Mouse (Mus musculus) kidney, adult 11 months (tissue): ENCODE results near the gene Nyap1.
"Not testable (repeated sequence)": the region's sequence is repeated elsewhere in the genome, so short reads cannot be mapped to it uniquely, and the experiment has no call there.

Experiments used
- DNase-seq: peaks from one replicate; pipeline ENCODE4 v3.0.0; 2022

Gene Nyap1

DNA sequence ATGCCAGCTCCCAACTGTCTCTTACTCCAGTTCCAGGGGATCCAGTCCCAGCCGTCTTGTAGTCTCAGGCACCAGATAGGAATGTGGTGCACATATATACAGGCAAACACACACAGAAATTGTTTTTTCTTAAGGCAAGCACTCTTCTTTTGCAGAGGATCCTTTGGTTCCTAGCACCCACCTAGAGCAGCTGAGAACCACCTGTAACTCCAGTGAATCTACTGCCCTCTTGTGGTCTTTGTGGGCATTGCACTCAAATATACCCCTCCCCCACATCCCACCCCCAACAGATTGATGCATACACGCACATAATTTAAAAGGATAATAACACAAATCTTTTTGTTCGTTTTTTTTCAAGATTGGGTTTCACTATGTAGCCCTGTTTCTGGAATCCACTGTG is 24.9 kb upstream of the Nyap1 start:
- no peak for DNase-seq

DNA sequence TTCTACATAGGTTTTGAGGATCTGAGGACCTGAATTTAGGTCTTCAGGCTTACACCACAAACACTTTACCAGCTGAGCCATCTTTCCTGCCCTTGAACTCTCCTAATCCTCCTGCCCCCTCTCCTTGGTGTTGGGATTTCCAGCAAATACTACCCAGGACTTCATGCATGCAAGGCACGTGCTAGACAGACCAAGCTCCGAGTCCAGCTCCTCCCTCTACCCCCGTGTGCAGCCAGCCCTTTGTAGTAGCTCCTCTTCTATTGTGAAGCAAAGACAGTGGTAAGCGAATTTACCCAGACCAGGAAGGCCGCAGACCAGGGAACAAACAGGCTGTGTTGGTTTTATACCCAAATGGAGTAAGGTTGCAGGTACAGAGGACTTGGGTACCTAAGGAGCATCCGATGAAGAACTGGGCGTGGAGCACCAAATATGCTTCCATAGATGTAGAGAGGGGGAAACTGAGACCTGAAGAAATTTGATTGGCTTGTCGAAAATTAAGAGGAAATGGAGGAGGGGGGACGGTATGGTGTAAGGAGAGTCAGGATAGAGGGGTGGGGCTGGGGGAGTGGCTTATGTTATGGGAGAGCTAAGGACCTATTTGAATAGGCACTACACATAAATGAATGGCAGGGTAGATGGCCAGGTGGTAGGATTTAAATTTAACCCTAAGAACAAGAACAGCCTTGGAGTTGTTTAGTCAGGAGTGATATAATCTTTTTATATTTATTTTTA is 23.4 kb upstream of the Nyap1 start:
- peak; percentile 5 for DNase-seq

DNA sequence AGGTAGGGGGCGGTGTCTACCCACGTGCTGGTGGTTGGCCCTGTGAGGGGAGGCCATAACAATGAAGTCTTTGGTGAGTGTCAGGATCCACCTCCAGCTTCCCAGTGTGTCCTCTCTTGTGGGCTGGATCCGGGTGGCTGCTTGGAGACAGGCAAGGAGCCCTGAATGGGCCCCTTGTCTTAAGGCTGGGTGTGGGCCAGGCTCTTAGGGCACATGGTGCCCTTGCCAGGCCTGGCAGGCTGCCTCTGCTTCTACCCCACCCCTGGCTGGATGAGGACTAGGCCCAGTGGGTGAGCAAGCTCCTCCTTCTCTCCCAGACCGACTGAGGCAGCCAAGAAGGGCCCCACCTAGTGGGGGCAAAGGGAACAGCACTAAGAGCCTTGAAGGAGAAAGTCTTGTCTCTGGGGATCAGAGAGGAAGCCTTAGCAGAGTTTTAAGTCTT is 18.6 kb upstream of the Nyap1 start:
- DNase-seq, result peak; percentile 92

DNA sequence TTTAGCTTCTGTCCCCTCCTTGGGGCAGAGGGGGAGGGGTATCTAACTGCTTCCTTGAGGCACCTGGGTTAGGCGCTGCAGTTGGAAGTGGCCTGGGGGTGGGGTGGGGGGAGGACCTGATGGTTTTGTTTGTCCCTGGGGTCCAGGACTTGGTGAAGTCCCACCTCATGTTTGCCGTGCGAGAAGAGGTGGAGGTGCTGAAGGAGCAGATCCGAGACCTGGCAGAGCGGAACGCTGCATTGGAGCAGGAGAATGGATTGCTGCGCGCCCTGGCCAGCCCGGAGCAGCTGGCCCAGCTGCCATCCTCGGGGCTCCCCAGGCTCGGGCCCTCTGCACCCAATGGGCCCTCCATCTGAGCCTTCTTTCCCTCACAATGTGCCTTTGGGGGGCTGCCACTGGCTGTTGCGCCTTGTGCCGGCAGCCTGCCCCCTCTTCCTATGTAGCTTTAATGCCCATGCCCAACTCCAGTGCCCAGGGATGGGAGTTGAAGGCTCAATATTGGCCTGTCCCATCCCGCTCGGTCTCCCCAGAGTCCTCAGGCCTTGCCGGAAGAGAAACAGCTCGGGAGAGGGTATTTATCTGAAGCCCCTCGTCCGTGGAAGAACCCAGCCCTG is 17.6 kb upstream of the Nyap1 start:
- peak; percentile 6 for DNase-seq

DNA sequence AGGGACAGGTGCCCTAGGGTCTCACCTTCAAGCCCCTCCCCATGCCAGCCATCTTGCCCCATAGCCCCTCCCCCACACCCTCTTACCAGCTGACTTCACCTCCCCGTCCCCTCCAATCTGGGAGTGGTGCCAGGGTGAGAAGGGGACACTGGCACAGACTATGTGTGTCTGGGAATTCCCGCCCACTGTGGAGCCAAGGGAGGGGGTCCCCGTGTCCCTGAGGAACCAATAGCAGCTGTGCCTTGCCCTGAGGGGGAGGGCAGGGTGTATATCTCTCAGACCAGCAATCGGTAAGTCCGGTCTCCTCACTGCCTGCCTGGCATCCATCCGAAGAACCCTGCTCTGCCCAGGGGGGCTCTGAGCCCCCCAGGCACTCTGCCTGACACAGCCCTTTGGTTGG is 16.5 kb upstream of the Nyap1 start:
- DNase-seq, result peak; percentile 43

DNA sequence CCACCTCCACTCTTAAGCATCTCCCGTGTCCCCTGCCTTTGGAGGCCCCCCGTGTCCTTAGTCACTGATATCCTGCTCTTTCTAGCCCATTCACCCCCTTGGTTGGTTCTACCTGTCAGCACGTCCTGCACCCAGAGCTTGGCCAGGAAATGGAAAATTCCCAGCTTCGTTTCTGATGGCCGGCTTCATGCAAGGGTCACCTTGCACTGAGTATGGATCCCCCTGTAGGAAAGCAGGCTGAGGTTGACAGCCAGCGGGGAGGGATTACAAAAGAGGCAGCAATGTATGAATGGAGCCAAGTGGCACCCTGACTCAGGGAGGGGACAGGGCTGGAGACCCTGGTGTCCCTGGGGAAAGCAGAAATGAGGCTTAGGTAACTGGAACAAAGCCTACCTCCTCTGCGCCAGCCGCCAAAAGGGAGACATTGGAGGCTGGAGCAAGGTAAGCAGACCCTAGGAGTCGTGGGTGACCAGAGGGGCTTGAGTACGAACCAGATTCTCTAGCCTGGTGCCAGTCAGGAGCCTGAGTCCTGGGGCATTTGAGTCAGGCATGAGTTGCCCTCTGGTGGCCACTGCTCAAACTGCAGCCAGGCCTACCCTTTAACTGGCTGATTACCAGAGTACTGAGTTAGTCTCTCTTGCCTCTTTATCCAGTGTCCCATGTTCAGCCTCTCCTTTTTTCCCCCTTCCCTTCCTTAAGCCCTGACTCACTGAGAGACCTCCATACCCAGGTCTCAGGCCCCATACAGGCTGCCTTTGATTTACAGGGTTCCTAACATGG is 15.7 kb upstream of the Nyap1 start:
- DNase-seq, result peak; percentile 87

DNA sequence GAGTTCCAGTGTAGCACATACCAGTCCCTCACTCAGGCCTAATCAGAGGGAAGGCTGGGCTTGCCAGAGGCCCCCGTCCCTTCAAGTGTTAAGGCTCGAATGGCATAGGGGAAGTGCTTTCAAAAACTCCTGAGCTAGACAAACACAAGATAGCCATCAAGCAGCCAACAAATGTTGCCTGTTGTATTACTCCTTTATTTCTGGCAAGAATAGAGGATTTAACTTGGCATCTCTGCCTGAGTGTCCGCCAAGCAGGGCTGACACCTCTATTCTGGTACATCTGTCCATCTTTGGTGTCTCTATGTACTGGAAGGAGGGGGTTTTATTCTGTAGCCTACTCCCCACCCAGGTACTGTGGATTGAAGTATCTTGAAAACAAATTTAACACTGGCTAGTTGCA is 14.7 kb upstream of the Nyap1 start:
- peak; percentile 4 for DNase-seq

DNA sequence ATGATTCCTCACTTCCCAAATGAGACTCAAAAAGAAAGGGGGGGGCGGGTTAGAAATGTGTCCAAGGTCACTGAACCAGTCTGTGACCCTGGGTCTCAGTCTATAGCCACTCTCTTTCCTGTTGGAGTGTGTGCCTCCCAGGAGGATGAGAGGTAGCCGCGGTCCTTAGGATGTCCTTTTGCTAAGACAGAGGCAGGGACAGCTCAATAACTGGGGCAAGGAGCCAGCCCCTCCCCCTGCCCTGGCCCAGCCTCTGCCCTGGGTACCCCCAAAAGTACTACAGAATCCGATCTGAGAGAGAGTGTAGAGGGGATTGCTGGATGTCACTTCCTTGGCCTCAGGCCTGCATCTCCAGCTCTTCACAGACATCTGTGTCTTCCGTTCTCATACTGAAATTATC is 14.0 kb upstream of the Nyap1 start:
- peak; percentile 4 for DNase-seq

DNA sequence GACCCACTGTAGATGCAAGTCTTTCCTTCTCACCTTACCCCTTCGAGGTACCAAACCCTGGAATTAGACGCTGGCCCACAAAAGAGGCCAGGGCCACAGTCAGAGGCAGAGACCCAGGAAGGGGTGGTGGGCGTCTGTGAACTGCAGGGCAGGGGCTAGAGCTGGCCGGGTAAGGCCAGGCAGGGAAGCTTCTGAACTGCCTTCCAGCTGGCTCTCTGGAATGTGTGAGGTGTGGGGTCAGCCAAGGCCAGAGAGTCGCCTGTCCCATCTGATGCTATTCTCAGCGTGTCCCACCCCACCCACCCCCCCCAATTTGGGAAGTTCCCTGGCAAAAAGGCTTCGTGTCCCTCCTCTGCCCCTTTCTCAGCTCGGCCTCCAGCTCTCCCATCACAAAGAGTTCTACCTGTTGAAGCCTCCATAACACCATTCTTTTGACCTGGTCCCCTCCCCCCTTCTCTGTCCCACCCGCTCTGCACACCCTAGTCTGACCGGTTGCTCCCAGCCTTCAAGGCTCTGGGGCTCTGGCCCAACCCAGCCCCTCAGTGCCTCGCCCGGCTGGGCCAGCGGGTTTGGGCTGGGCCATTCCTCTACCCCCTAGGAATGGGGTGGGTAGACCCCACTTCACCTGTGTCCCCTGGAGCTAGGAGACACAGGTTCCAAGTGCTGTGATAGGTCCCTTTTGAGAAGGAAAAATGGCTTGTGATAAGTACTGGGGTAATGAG is 11.9 kb upstream of the Nyap1 start:
- no peak for DNase-seq

DNA sequence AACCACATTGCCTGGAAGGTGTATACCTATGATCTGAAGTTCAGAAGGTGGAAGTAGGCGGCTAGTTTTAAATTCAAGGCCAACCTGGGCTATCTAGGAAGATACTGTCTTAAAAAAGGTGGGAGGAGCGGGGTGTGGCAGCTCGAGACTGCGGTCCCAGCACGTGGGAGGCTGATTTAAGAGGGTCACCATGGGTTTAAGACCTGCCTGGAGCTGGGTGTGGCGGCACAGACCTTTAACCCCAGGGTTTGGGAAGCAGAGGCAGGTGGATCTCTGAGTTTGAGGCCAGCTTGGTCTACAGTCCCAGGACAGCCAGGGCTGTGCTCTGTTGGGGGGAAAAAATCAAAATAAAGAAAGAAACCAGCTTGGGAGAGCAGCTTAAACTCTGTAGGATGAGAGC is 10.6 kb upstream of the Nyap1 start:
- DNase-seq, result no peak

DNA sequence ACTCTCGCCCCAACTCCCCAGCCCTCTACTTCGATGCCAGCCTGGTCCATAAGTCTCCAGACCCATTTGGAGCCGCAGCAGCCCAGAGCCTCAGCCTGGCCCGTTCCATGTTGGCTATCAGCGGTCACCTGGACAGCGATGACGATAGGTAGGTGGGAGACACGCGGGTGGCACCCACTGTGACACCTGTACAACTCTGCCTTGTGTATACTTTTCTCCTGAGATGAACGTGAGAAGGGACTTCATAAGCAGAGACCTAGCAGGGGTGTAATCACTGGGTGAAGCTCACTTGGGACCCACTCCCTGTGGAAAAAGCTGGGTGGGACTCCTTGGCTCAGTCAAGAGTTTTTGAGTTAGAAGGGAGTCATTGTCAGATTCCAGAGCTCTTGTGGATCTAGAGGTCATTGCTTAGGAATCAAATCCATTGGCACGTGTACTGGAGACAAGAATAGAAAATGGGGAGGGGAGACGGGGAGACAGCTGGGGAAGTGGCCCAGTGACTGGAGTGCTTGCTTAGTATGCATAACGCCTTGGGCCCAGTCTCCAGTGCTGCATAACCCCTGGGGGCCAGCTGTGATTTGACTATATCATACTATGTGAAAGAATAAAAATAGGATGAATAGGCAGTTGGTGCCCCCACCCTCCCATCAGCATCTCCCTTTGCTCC is 9.9 kb upstream of the Nyap1 start:
- no peak for DNase-seq

DNA sequence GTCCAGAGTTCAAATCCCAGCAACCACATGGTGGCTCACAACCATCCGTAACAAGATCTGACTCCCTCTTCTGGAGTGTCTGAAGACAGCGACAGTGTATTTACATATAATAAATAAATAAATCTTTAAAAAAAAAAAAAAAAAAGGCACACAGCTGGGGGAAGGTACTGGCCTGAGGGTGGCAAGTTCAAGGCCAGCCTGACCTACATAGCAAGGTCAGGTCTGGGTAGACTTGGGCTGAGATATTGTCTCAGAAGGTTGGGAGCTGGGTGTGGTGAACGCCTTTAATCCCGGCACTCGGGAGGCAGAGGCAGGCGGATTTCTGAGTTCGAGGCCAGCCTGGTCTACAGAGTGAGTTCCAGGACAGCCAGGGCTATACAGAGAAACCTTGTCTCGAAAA is 8.8 kb upstream of the Nyap1 start:
- not testable (repeated sequence) for DNase-seq

DNA sequence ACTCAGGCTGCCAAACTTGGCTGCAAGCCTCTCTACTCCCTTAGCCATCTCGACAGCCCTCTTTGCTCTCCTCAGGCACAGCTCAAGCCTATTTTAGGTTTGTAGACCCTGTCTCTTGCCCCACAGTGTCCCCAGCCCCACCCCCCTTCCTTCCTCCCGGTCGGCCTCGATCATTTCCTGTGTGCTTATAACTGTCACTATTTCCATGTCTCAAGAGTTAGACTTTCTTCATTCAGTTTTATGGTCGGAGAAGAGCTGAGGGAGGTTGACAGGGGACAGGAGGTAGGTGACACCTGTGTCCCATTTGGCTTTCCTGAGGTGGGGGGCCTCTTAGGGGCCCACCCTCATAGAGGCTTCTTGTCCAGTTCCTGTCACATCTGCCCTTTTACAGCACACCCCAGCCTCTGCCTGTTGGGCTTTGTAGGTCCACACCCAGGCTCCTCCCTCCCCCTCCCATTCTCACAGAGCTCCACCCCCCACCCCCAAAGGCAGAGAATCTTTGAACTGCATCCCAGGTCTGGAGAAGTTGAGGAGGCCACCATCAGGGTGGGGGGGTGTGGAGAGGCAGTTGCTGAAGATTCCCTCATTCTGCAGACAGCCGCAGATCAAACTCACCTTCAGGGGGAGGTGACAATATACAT is 7.9 kb upstream of the Nyap1 start:
- DNase-seq, result no peak

DNA sequence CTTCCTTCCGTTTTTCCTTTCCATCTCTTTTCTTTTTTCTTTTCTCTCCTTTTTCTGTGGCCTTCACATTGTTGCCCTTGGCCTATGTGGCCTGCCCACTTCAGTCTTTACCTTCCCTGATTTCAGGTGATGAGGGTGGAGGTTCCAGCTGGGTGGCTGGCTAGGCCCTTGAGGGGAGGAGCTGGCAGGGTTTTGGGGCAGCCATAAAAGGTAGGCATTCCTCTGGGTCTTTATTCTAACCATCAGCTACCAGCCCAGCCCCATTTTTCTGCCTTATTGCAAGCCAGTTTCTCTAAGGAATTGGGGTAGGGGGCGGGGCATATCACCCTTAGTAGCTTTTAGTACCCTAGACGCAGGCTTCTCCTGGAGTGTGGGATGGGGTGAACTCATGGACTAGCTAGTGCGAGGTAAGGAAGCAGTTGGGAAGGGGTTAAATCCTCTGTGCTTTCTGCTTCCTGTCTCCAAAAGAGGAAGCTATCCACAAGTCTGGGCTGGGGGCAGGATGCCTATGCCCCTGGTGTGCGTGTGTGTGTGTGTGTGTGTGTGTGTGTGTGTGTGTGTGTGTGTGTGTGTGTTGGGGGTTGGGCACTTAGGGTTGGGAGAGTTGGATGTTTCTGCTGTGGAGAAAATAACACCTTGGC is 6.8 kb upstream of the Nyap1 start:
- peak; percentile 49 for DNase-seq

DNA sequence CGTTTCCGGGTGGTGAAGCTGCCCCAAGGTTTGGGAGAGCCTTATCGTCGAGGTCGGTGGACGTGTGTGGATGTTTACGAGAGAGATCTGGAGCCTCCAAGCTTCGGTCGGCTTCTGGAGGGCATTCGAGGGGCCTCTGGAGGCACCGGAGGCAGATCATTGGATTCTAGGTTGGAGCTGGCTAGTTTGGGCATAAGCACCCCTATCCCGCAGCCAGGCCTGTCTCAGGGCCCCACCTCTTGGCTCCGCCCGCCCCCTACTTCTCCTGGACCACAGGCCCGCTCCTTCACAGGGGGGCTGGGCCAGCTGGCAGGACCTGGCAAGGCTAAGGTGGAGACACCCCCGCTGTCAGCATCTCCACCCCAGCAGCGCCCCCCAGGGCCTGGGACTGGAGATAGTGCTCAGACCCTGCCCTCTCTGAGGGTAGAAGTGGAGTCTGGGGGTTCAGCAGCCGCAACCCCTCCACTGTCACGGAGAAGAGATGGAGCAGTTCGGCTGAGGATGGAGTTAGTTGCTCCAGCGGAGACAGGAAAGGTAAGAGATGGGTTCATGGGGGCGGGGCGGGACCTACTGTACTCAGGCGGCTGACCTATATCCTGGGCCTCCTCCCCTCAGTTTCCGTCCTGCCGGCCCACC is 6.0 kb upstream of the Nyap1 start:
- peak; percentile 47 for DNase-seq

DNA sequence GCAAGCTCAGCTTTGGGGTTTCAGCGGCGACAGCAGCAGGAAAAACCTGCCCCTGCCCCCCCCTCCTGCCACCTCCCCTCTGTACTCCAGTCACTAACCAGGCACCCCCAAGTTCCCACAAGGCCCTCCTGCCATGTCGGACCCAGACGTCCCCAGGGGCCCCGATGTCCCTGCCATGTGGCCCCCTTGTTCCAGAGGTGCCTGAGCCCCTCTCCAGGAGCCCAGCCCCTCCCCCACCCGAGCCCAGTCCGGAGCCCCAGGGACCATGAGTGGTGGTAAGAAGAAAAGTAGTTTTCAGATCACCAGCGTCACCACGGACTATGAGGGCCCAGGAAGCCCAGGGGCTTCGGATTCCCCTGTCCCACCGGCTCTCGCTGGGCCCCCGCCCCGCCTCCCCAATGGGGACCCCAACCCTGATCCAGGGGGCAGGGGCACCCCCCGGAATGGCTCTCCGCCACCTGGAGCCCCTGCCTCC is 5.5 kb upstream of the Nyap1 start:
- no peak for DNase-seq

DNA sequence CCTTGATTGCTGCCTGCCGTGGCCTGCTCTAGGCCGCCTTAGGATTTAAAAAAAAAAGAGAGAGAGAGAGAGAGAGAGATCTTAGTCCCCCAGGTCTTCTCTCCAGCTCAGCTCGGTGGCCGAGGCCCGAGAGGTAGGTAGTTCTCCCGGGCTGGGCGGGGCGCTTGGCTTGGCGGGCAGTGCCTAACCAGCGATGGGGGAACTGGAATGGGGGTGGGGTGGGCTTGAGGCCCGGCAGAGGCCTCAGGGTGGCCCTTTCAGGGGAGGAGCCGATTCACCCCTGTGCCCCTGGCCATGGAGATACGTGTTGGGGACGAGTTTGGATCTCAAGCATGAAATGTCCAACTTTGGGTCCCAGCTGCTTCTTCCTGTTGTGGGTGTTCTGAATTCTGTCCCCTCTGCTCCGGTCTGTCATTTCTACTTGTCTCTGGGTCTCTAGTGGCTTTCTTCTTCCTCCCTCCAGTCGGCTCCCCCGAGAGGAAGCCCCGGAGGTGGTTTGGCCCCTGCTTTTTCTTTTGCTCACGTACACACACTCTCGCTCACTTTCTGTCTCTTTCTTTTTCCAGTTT is 5.0 kb upstream of the Nyap1 start:
- no peak for DNase-seq

DNA sequence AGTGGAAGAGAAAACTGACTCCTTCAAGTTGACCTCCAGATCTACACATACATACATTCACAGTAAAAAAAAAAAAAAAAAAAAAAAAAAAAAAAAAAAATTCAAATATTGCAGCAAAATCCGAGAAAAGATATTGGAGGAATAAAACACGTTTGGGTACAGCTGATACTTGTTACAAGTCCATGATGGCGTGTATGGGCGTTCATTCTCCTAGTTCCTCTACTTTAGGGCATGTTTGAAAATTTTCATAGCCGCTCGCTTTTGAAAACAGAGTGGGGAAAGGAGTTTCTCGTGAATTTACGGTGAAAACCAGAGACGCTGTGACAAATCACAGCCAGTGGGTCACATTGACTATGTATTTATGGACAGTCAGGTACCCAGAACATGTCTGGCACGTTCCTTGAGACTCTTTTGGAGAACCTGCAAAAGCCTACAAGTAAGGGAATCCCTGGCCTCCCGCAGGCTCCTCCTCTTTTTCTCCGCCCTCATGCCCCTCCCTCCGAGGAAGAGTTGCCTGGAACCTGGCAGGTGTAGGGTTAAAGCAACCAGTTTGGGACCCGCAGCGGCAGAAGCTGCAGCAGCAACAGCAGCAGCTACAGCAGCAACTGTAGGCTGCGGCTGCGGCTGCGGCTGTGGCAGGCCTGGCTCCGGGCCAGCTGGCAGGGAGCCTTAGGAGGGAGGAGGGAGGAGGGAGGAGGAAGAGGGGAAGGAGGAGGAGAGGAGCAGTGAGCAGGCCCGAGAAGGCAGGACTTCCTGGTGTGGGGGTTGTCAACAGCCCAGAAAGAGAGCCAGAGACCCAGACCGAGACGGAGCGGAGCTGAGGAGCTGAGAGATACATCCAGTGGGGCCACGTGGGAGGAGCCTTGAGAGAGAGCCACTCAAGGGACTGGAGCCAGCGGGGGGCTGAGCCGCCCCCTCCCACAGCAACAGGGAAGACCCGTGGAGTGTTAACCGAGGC is 4.1 kb upstream of the Nyap1 start, which contains the start of gene Tsc22d4:
TSS of gene Tsc22d4 (plus strand) at position 517 of the 958 bp plus-strand sequence.
- DNase-seq, result peak; percentile 95

DNA sequence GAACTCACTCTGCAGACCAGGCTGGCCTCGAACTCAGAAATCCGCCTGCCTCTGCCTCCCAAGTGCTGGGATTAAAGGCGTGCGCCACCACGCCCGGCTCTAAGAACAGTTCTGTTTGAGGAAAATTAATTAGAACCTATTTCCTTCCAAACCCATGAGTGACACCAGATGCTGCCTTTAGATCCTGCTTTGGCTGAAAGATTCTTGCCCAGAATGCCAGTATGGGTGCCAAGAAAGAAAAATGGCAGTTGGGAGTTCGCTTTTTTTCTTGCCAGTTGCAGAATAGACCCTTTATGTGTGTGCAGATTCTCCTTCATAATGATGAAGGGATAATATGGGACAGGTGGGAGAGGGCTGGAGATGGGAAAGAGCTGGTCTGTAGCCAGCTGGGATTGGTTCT is 2.8 kb upstream of the Nyap1 start:
- no peak for DNase-seq
